Mouse (Mus musculus) heart, embryonic 16.5 days (tissue): ENCODE data around the gene Rpl35. TPM values are rescaled to one million over a fixed set of nuclear protein-coding genes. Genes with fewer than 3 reads are reported as not detected.

Experiments used
- ATAC-seq: fragments of 200-750 bp; cut with Nextera tagmentation; replicated peaks from 2 replicates; pipeline ENCODE4 v1.8.0; 2017; ENCODE audit warnings: moderate number of reproducible peaks; ENCODE audit not compliant: insufficient read depth, low FRiP score; ENCODE audit errors: extremely low read depth
- H3K27ac ChIP-seq: fragments of 300-500 bp; sonication (generic); 2 replicates; pipeline ENCODE4 v1.5.1; 2014; ENCODE audit warnings: mild to moderate bottlenecking, low read length, control low read depth, moderate library complexity
- H3K27me3 ChIP-seq: fragments of 300-500 bp; sonication (generic); 2 replicates; pipeline ENCODE4 v1.6.1; 2014; ENCODE audit warnings: low read length, mixed read lengths; ENCODE audit not compliant: control insufficient read depth, insufficient read depth
- H3K36me3 ChIP-seq: fragments of 300-500 bp; sonication (generic); 2 replicates; pipeline ENCODE4 v1.6.1; 2014; ENCODE audit not compliant: control insufficient read depth, insufficient read depth
- H3K4me1 ChIP-seq: fragments of 300-500 bp; sonication (generic); 2 replicates; pipeline ENCODE4 v1.6.1; 2014; ENCODE audit warnings: low read length, mixed read lengths; ENCODE audit not compliant: control insufficient read depth, insufficient read depth
- H3K4me2 ChIP-seq: fragments of 300-500 bp; sonication (generic); 2 replicates; pipeline ENCODE4 v1.6.1; 2014; ENCODE audit warnings: low read depth, mild to moderate bottlenecking, control low read depth, low read length
- H3K4me3 ChIP-seq: fragments of 300-500 bp; sonication (generic); 2 replicates; pipeline ENCODE4 v1.5.1; 2014; ENCODE audit warnings: mild to moderate bottlenecking, control low read depth, low read length
- H3K9ac ChIP-seq: fragments of 300-500 bp; sonication (generic); 2 replicates; pipeline ENCODE4 v1.6.1; 2014; ENCODE audit warnings: low read length, control low read depth
- H3K9me3 ChIP-seq: fragments of 300-500 bp; sonication (generic); replicated peaks from 2 replicates; pipeline ENCODE4 v1.6.1; 2016; ENCODE audit warnings: low read length; ENCODE audit not compliant: control insufficient read depth
- WGBS: fragments of 180-500 bp; shearing (Covaris S2); extraction: QIAGEN DNeasy Blood & Tissue Kit; methylation state at CpG from one replicate; pipeline ENCODE4 v1.1.7; 2014; 5-methylcytosine and 5-hydroxymethylcytosine counted together
- polyA plus RNA-seq: library from polyadenylated mRNA; unstranded; fragments of >200 nt; fragmentation: Nextera tagmentation; extraction: Ambion mirVana; gene quantifications from 2 replicates; pipeline ENCODE4 v1.2.1, GENCODE M21; 2015

Rpl35 gene
- polyA plus RNA-seq = 479 and 487 TPM in 2 replicates

- H3K9ac ChIP-seq = peak within 1 kb of the TSS; percentile 83
- no peaks in the 10 kb centered on the region for H3K9me3 ChIP-seq
- H3K4me1 ChIP-seq = peaks cover 36% of the 10 kb centered on the region
- H3K4me3 ChIP-seq = peak within 1 kb of the TSS; percentile 83
- H3K27ac ChIP-seq = peak within 1 kb of the TSS; percentile 78
- ATAC-seq = no peak
- 13% methylated on average over 15 of the region's 15 CpGs for WGBS
- H3K36me3 ChIP-seq = peaks cover 33% of the 10 kb centered on the region
- H3K27me3 ChIP-seq = no peaks in the 10 kb centered on the region
- H3K4me2 ChIP-seq = peak within 1 kb of the TSS; percentile 99
These were observed at the start of gene Rpl35 for GRCm38 (mm10) chr2:39005574-39006079. Gene Rpl35, minus strand, starts transcription at chr2:39005624.

- 93% methylated on average over 1 of the region's 1 CpGs for WGBS
- no peak overlapping the region for H3K4me3 ChIP-seq
- no peak for ATAC-seq
These were observed 43.1 kb upstream of the Rpl35 start for GRCm38 (mm10) chr2:39048515-39048914.

GRCm38 (mm10) chr2:39040215-39040614, 34.8 kb upstream of the Rpl35 start:
- Histone ChIP-seq H3K36me3 (peaks cover 46% of the 10 kb centered on the region), H3K27ac (no peak overlapping the region), H3K9ac (no peak overlapping the region), H3K4me3 (no peak overlapping the region), H3K27me3 (no peaks in the 10 kb centered on the region), H3K9me3 (no peaks in the 10 kb centered on the region), H3K4me1 (no peaks in the 10 kb centered on the region), H3K4me2 (no peak overlapping the region)
- no peak for ATAC-seq
- 94% methylated on average over 1 of the region's 1 CpGs for WGBS

More at GRCm38 (mm10) chr2:39048515-39048914, 43.1 kb upstream of the Rpl35 start:
- H3K9ac ChIP-seq = no peak overlapping the region
- no peak overlapping the region for H3K27ac ChIP-seq
- H3K9me3 ChIP-seq = no peaks in the 10 kb centered on the region
- H3K36me3 ChIP-seq = peaks cover 39% of the 10 kb centered on the region
- no peaks in the 10 kb centered on the region for H3K27me3 ChIP-seq
- H3K4me1 ChIP-seq = no peaks in the 10 kb centered on the region
- H3K4me2 ChIP-seq = no peak overlapping the region

GRCm38 (mm10) chr2:39031611-39032010, 26.2 kb upstream of the Rpl35 start:
- H3K4me3 ChIP-seq = no peak overlapping the region
- H3K27ac ChIP-seq = no peak overlapping the region
- no peak overlapping the region for H3K9ac ChIP-seq
- no peak for ATAC-seq
- peaks cover 54% of the 10 kb centered on the region for H3K36me3 ChIP-seq
- no peaks in the 10 kb centered on the region for H3K4me1 ChIP-seq
- H3K4me2 ChIP-seq = no peak overlapping the region
- H3K9me3 ChIP-seq = no peaks in the 10 kb centered on the region
- WGBS = 84% methylated on average over 1 of the region's 1 CpGs
- H3K27me3 ChIP-seq = no peaks in the 10 kb centered on the region

GRCm38 (mm10) chr2:39020004-39020403, 14.6 kb upstream of the Rpl35 start:
- H3K9ac ChIP-seq = no peak overlapping the region
- peaks cover 72% of the 10 kb centered on the region for H3K36me3 ChIP-seq
- ATAC-seq = no peak
- no peaks in the 10 kb centered on the region for H3K27me3 ChIP-seq
- H3K9me3 ChIP-seq = no peaks in the 10 kb centered on the region
- no peak overlapping the region for H3K4me3 ChIP-seq
- H3K4me2 ChIP-seq = no peak overlapping the region
- H3K4me1 ChIP-seq = no peaks in the 10 kb centered on the region
- WGBS = 71% methylated on average over 1 of the region's 1 CpGs
- no peak overlapping the region for H3K27ac ChIP-seq

GRCm38 (mm10) chr2:39016581-39016980, 11.2 kb upstream of the Rpl35 start:
- ATAC-seq = no peak
- Histone ChIP-seq H3K9ac (no peak overlapping the region), H3K9me3 (no peaks in the 10 kb centered on the region), H3K36me3 (peaks cover 63% of the 10 kb centered on the region), H3K4me2 (no peak overlapping the region), H3K4me3 (no peak overlapping the region), H3K27ac (no peak overlapping the region), H3K27me3 (no peaks in the 10 kb centered on the region), H3K4me1 (peaks cover 3% of the 10 kb centered on the region)
- WGBS = 82% methylated on average over 3 of the region's 3 CpGs

- no peaks in the 10 kb centered on the region for H3K27me3 ChIP-seq
- H3K36me3 ChIP-seq = peaks cover 35% of the 10 kb centered on the region
- WGBS = 82% methylated on average over 7 of the region's 7 CpGs
- no peak overlapping the region for H3K27ac ChIP-seq
- H3K9me3 ChIP-seq = no peaks in the 10 kb centered on the region
- peaks cover 21% of the 10 kb centered on the region for H3K4me1 ChIP-seq
- no peak overlapping the region for H3K4me2 ChIP-seq
- no peak overlapping the region for H3K4me3 ChIP-seq
- H3K9ac ChIP-seq = no peak overlapping the region
- no peak for ATAC-seq
These were observed 7.4 kb upstream of the Rpl35 start for GRCm38 (mm10) chr2:39012768-39013279.

GRCm38 (mm10) chr2:39011971-39012370, 6.5 kb upstream of the Rpl35 start:
- ATAC-seq = no peak
- H3K9ac ChIP-seq = no peak overlapping the region
- no peaks in the 10 kb centered on the region for H3K27me3 ChIP-seq
- peaks cover 32% of the 10 kb centered on the region for H3K36me3 ChIP-seq
- H3K4me3 ChIP-seq = no peak overlapping the region
- H3K27ac ChIP-seq = no peak overlapping the region
- WGBS = 78% methylated on average over 3 of the region's 3 CpGs
- H3K4me2 ChIP-seq = no peak overlapping the region
- H3K4me1 ChIP-seq = peaks cover 24% of the 10 kb centered on the region
- H3K9me3 ChIP-seq = no peaks in the 10 kb centered on the region

GRCm38 (mm10) chr2:39011264-39011663, 5.8 kb upstream of the Rpl35 start:
- Histone ChIP-seq H3K4me1 (peaks cover 25% of the 10 kb centered on the region), H3K9me3 (no peaks in the 10 kb centered on the region), H3K36me3 (peaks cover 26% of the 10 kb centered on the region), H3K9ac (no peak overlapping the region), H3K4me3 (no peak overlapping the region), H3K27ac (no peak overlapping the region), H3K27me3 (no peaks in the 10 kb centered on the region), H3K4me2 (no peak overlapping the region)
- no peak for ATAC-seq
